Mouse (Mus musculus): ENCODE results near the gene Zfhx3.
A peak's percentile ranks its signal among the peaks of the same experiment; 100 is the strongest.

The Zfhx3 gene

GRCm38 (mm10) chr8:108896468-108897346 lies 954.3 kb downstream of the Zfhx3 start:
- DNase-seq (ENCODE audit: low spot score) = peak; percentile 41

DNA sequence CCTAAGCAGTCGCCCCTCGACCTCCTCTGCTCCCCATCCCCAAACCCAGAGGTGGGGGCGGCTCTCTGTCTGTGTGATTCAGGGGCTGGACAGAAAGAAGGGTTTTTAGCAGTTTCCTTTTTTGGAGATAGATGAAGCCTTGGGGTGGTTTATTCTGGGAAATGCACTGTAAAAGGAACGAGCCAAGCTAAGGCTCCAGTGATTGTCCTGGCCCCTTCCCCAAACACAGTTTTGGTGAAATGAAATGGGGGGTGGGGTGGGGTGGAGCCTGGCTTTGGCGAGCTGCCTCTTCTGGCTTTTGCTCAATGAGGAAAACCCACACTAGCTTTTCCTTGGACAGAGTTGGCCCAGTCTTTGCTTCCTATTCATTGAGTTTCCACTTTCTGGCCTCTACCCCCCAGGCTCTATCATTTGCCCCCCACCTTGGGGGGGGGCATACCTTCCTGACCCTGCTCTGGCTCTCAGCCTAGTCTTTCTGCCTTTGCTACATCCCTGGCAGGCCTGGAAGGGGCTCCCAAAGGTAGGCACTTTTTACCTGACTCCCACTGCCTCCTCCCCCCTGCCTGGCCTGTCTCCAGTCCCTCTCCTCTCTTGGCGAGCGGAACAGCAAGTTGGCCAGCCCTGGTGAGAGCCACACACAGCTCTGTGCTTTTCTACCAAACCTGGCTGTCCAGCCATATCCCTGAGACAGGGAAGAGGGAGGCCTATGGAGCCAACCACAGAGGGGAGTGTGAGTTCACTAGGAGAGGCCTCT lies 955.1 kb downstream of the Zfhx3 start:
- DNase-seq (ENCODE audit: low spot score) = no peak

DNA sequence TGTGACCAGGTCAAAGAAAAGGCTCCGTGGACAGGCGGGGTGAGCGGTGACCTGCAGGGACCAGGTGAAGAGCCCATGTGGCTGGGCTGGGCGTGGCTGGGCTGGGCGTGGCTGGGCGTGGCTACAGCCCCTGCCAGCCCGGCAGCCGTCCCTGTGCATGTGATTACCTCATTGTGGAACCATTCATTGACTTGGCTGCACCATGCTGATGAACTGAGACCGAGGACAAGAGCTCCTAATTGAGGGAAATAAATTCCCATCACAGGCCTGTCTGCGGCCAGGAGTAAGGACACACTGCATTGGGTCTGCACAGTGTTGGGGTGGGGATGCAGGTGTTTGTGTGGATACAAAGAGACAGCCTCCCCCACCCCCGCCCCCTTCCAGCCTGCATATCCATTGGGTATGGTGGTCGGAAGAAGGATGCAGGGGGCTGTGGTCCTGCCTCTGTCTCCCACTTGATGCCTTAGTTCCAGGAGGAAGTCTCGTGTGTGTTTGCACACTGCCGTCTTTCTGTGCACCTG lies 956.9 kb downstream of the Zfhx3 start:
- DNase-seq (ENCODE audit: low spot score) = no peak

DNA sequence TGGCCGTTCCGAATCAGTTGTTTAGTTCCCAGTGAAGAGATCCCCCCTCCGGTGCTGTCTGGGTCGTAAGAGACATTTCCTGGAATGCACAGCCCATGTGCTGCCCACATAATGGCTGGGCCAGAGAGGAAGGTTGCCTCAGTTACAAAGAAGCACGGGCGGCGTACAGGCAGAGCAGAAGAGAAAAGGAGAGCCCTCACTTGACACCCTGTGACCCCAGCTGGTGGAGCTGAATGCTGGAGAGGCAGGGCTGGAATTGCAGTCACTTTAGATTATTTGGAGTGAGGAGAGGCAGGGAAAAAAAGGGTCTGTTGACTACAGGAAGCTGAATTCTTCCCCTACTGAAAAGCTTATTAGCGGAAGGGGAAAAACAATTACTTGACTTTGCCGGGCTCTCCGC lies 958.1 kb downstream of the Zfhx3 start:
- no peak for DNase-seq (ENCODE audit: low spot score)

GRCm38 (mm10) chr8:108901208-108901607 lies 958.8 kb downstream of the Zfhx3 start:
- DNase-seq (ENCODE audit: low spot score) = no peak

GRCm38 (mm10) chr8:108903550-108903949 lies 961.1 kb downstream of the Zfhx3 start:
- DNase-seq (ENCODE audit: low spot score) = no peak

- DNase-seq (ENCODE audit: low spot score) = no peak
Measured at GRCm38 (mm10) chr8:108904288-108904971, 962.0 kb downstream of the Zfhx3 start.

DNA sequence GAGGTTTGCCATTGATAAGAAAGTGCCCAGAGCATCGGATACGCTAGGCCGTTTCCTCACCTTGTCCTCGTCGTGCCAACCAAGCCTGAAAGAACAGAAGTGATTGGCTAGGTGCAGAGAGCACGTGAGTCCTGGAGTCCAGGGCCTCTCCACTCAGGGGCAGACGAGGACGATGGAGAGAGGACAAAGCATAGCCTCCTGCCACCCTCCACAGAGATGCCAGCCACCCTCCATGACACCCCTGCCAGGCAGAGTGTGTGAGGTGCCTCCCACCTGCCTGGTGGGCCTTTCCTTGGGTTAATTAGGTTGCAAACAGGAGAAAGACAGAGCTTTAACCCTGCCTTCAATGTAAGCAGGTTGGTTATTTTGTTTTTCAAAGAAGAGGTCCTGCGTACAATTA lies 965.6 kb downstream of the Zfhx3 start:
- no peak for DNase-seq (ENCODE audit: low spot score)

DNA sequence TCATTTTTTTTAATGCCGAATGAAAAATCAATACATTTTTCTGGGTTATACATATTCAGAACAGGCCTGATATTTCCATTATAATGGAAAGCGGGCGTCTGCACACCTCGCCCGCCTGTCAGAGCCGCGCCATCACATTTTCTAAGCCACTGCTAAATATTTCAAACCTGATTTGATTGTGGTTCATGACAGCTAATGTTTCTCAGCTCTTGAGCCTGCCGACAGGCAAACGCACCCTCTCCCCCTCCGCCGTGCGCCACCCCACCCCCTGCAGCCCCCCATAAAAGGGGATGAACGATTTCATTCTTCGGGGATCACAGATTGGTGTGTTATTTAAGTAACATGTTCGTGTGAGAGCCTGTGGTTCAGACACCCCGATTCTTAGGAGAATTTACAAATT lies 966.1 kb downstream of the Zfhx3 start:
- no peak for DNase-seq (ENCODE audit: low spot score)

DNA sequence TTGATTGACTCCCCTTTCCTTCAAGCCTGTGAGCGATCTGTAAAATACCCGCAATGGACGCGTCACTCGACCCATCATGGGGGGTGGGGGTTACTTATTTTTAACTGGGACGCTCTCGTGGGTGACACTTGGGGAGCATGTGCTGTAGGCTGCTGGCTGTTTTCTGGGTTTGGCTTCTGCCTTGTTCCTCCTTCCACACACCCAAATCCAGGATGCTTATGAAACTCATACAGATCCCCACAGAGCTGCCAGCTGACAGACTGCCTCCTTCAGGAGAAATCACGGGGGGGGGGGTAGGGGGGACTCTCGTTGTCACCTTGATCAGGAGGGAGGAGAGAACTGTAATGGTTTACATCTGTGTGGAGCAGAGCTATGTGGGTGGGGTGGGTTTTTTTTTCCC lies 966.6 kb downstream of the Zfhx3 start:
- no peak for DNase-seq (ENCODE audit: low spot score)

DNA sequence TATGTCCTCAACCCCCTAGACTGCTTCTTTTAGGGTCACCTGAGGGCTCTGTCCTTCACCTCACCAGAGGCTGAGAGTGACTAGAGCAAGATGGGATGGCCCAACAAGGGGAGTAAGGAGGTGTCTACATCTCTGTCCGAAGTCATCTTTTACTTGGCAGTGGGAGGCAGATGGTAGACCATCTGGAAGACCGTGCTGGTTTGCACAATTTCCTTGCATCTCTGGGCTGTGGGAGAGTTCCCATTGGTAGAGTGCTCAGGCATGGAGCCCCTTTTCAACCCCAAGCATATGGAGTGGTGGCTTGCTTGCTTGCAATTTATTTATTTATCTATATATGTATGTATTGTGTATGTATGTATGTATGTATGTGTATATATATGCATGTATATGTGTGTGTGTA lies 967.0 kb downstream of the Zfhx3 start:
- no peak for DNase-seq (ENCODE audit: low spot score)

DNA sequence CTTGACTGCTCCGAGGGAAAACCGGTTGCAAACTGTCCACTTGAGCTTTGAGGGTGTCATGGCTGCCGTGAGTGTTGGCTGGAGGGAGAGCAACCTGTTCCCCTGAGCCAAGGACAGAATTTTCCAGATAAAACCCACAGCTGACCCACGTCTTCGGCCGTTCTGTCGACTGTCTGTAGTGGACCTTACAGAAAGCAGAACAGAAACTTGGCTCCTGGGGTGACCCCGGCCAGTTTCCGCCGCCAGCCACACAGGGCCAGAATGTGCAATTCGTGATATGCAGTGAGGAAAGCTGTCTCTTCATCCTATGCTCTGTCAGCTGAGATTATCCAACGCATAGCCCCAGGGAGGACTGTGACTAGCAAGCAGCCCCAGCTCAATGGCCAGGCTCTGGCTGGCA lies 968.4 kb downstream of the Zfhx3 start:
- no peak for DNase-seq (ENCODE audit: low spot score)

DNA sequence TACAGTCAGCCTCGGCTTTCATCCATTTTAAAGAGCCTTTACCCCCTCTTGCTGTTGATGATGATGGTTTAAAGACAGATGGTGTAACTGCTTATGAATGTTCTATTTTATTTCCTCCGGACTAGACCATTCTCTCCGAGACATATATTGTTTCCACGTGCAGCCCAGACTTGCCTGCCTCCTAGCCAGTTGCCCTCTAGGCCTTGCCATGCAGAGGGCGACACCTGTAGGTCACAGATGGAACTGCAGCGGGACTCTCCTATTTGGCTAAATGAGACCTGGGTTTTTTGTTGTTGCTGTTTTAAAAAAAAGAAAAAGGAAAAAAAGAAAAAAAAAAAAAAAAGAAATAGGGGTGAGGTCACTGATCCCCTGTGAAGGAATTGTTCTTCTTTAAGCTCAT lies 969.1 kb downstream of the Zfhx3 start:
- DNase-seq (ENCODE audit: low spot score) = peak; percentile 72

GRCm38 (mm10) chr8:108912998-108913397 lies 970.6 kb downstream of the Zfhx3 start:
- DNase-seq (ENCODE audit: low spot score) = no peak

GRCm38 (mm10) chr8:108915425-108915824 lies 973.0 kb downstream of the Zfhx3 start:
- no peak for DNase-seq (ENCODE audit: low spot score)

DNA sequence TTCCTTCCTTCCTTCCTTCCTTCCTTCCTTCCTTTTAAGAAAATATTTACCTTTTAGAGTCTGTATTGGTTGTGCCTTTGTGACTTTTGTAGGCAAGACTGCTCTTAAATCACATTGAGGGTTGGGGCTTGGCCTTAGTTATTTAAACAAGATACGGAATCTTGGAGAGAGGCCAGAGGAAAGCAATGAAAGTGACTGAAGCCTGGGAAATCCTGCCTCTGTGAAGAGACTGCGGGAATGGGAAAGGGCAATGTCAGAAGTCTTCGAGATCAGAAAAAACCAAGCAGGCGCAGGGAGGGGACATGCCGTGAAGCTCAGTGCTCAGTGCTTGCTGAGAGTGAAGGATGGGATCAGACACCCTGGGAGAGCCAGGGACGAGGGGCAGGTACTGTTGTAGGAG lies 973.4 kb downstream of the Zfhx3 start:
- DNase-seq (ENCODE audit: low spot score) = no peak

DNA sequence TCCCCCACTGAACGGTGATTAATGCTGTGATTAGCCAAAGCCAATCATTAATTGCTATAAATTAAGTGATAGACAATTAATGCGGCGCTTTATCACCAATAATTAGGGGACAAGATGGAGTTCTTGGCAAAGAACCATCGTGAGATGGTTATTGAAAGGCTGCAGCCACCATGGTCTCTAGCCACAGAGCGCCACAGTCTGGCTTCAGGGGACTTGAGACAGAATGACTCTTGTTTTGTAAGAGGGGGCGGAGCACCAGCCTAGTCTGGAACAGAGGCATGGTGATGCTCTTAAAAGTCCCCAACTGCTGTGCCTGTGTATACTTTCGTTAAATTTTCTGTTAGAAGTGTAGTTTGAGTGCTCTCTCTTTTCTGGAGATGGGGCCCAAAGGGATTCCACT lies 977.7 kb downstream of the Zfhx3 start:
- no peak for DNase-seq (ENCODE audit: low spot score)

- no peak for DNase-seq (ENCODE audit: low spot score)
Measured at GRCm38 (mm10) chr8:108923161-108923560, 980.7 kb downstream of the Zfhx3 start.

DNA sequence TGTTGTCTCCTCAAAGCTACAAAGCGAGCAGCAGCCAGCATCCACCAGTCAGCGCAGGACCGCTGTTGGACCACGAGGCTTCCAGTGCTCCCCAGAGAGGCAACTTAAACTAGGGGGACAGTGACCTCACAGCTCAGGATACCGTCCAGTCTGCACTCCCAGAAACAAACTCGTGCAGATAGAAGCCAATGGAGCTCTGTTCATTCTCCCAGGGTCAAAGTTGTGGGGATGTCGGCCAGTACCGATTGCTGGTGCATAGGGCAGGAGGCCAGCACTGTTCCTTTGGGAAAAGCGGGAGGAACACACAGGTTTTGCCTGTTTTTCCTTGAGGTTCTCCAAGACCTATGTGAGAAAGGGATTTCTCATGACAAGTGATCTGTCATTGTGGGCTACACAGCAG lies 982.1 kb downstream of the Zfhx3 start:
- DNase-seq (ENCODE audit: low spot score) = no peak

DNA sequence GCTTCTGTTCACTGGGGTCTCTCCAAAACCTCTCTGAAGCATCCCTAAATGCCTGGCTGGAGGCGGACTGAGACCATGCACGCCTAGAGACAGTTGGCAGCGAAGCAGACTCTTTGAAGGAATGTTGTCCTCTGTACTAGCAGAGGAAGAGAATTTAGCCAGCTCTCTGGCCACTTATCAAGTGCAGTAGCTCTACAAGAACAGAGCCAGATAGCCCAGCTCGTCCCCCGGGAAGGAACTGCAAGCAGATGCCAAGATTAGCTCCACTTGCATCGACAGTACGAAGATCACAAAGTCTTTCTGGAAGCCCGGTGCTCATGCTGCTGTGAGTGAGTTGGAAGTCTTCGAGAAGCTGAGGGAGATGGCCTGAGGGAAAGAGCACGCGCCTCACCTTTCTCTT lies 983.7 kb downstream of the Zfhx3 start:
- no peak for DNase-seq (ENCODE audit: low spot score)

GRCm38 (mm10) chr8:108930635-108931034 lies 988.2 kb downstream of the Zfhx3 start:
- no peak for DNase-seq (ENCODE audit: low spot score)

DNA sequence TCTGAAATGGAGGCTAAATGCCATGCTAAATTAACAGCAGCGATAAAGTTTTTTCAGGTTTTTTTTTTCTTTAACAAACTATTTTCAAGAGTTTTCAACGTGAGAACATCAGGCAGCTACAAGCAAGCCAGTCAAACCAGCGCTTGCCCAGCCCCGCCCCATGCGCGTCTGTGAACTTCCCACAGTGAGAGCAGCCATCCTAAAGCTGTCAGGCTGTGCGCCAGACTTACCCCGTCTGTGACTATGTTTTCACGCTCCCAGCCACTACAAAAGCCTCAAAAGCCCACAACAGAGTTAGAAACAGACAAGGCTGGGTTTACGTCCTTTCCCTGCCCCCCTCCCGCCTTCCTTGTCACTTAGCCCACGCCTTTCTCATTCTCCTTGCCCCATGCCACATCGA lies 989.4 kb downstream of the Zfhx3 start:
- no peak for DNase-seq (ENCODE audit: low spot score)

GRCm38 (mm10) chr8:108932729-108933128 lies 990.3 kb downstream of the Zfhx3 start:
- no peak for DNase-seq (ENCODE audit: low spot score)

All from testis, postnatal 14 days (tissue).